Comparison of ENCODE assay signal across 27 mouse cellular contexts in genomic region chr10:20770418-20770888, GRCm38 (mm10). TPM values are rescaled to one million over a fixed set of nuclear protein-coding genes. Genes with fewer than 3 reads are reported as not detected.
DNase-seq lines count a peak whose midpoint lies in the region; ATAC-seq and TF ChIP-seq lines count a peak whose summit lies in the region.
"Had no signal": no experiment of that assay in that cellular context is flagged by ENCODE, and none has a peak within 500 bp of the region (broad histone marks: within the 10 kb centered on the region; RNA-seq: fewer than 3 reads in every experiment).

No protein-coding gene starts in this region.

- H3K79me2 ChIP-seq in liver, adult 2 months (ENCODE audit: control insufficient read depth, insufficient read depth, low read length): no peaks in the 10 kb centered on the region

- H3K27ac ChIP-seq in liver, adult 2 months (replicated peaks; ENCODE audit: insufficient read depth, low read depth, low read length): no peak overlapping the region
- H3K27ac ChIP-seq in bone marrow macrophage, adult 2 months (ENCODE audit: insufficient read depth, low read depth, low read length): peak overlapping the region; percentile 93
- H3K27ac ChIP-seq in intestine, postnatal 0 days (ENCODE audit: low read depth, low read length): no peak overlapping the region
- H3K27ac ChIP-seq: embryonic facial prominence, embryonic 12.5 days; embryonic facial prominence, embryonic 15.5 days; gastrocnemius, adult 2 months; heart, embryonic 15.5 days; hindbrain, embryonic 10.5 days; hindbrain, embryonic 13.5 days had no signal

- intact Hi-C loops in left cerebral cortex, postnatal 14 days (cut with DNase I): no loop called here

- no peak overlapping the region for H3K9ac ChIP-seq in liver, adult 2 months (ENCODE audit: low read depth, low read length)
- no peak overlapping the region for H3K9ac ChIP-seq in intestine, postnatal 0 days (ENCODE audit: low read depth, low read length)
- H3K9ac ChIP-seq: embryonic facial prominence, embryonic 12.5 days; embryonic facial prominence, embryonic 15.5 days; forebrain, postnatal 0 days; heart, embryonic 12.5 days; heart, embryonic 15.5 days; hindbrain, embryonic 13.5 days had no signal

- no peak overlapping the region for H3K4me2 ChIP-seq in intestine, postnatal 0 days (replicated peaks; ENCODE audit: low read depth)
- H3K4me2 ChIP-seq: embryonic facial prominence, embryonic 12.5 days; embryonic facial prominence, embryonic 15.5 days; heart, embryonic 12.5 days; heart, embryonic 15.5 days; hindbrain, embryonic 13.5 days had no signal

- H3K27me3 ChIP-seq in liver, adult 2 months (ENCODE audit: control insufficient read depth, insufficient read depth, low read length): no peaks in the 10 kb centered on the region
- H3K27me3 ChIP-seq in intestine, postnatal 0 days (replicated peaks; ENCODE audit: control insufficient read depth, insufficient read depth, low read length): no peaks in the 10 kb centered on the region
- H3K27me3 ChIP-seq: embryonic facial prominence, embryonic 12.5 days; embryonic facial prominence, embryonic 15.5 days; heart, embryonic 12.5 days; heart, embryonic 15.5 days; hindbrain, embryonic 13.5 days had no signal

- peak; percentile 57 for DNase-seq in liver, adult 2 months (ENCODE audit: extremely low read depth, low read depth, low spot score)
- DNase-seq in liver (no peak), 416B (ENCODE audit: low read depth) (peak; percentile 26)
- no peak for DNase-seq in left cerebral cortex, postnatal 14 days (ENCODE audit: low spot score in 2 of 2)
- DNase-seq in cerebellum, postnatal 10 days: no peak
- DNase-seq: adrenal gland, postnatal 10 days; adrenal gland, postnatal 36 days; cerebellum, adult 11 months; cerebellum, adult 2 months; cerebellum, postnatal 14 days; forebrain, postnatal 0 days; gastrocnemius, adult 2 months; gastrocnemius, postnatal 14 days; heart, adult 18-20 months; heart, postnatal 10 days; heart, postnatal 36 days had no signal

- H3K36me3 ChIP-seq in liver, adult 2 months (ENCODE audit: control insufficient read depth, insufficient read depth, low read length): no peaks in the 10 kb centered on the region
- H3K36me3 ChIP-seq in intestine, postnatal 0 days (ENCODE audit: control insufficient read depth, insufficient read depth): no peaks in the 10 kb centered on the region
- H3K36me3 ChIP-seq: embryonic facial prominence, embryonic 12.5 days; embryonic facial prominence, embryonic 15.5 days; heart, embryonic 12.5 days; heart, embryonic 15.5 days; hindbrain, embryonic 10.5 days; hindbrain, embryonic 13.5 days had no signal

- no peak for TF ChIP-seq CTCF in liver, adult 2 months (IDR thresholded peaks at IDR 0.05; ENCODE audit: low read depth, low read length)
- TF ChIP-seq CTCF in bone marrow macrophage, adult 2 months (IDR thresholded peaks at IDR 0.05; ENCODE audit: low read depth, low read length): no peak
- no peak for TF ChIP-seq CTCF in intestine, postnatal 0 days (IDR thresholded peaks at IDR 0.05; ENCODE audit: low read depth)

- 63% methylated on average over 2 of the region's 2 CpGs for WGBS in liver, adult 2 months
- WGBS in intestine, postnatal 0 days: 74% methylated on average over 2 of the region's 2 CpGs

- H3K9me3 ChIP-seq in intestine, postnatal 0 days (ENCODE audit: control insufficient read depth): no peaks in the 10 kb centered on the region
- H3K9me3 ChIP-seq: embryonic facial prominence, embryonic 12.5 days; embryonic facial prominence, embryonic 15.5 days; heart, embryonic 12.5 days; heart, embryonic 15.5 days; hindbrain, embryonic 10.5 days; hindbrain, embryonic 13.5 days had no signal

- no peak for TF ChIP-seq POLR2A in liver, adult 2 months (IDR thresholded peaks at IDR 0.05; ENCODE audit: extremely low read depth, insufficient read depth, low read length)
- TF ChIP-seq POLR2A in bone marrow macrophage, adult 2 months (IDR thresholded peaks at IDR 0.05; ENCODE audit: borderline replicate concordance, low read depth, low read length): no peak

- no peak overlapping the region for H3K4me3 ChIP-seq in liver, adult 2 months (ENCODE audit: insufficient read depth, low read depth, low read length)
- no peak overlapping the region for H3K4me3 ChIP-seq in bone marrow macrophage, adult 2 months (ENCODE audit: insufficient read depth, low read length)
- H3K4me3 ChIP-seq in intestine, postnatal 0 days (ENCODE audit: low read depth, low read length): no peak overlapping the region
- H3K4me3 ChIP-seq: embryonic facial prominence, embryonic 12.5 days; embryonic facial prominence, embryonic 15.5 days; gastrocnemius, adult 2 months; heart, embryonic 12.5 days; heart, embryonic 15.5 days; hindbrain, embryonic 10.5 days; hindbrain, embryonic 13.5 days had no signal

- peaks cover 3% of the 10 kb centered on the region for H3K4me1 ChIP-seq in liver, adult 2 months (ENCODE audit: control insufficient read depth, insufficient read depth, low read length)
- peaks cover 40% of the 10 kb centered on the region for H3K4me1 ChIP-seq in bone marrow macrophage, adult 2 months (ENCODE audit: control insufficient read depth, insufficient read depth, low read length)
- no peaks in the 10 kb centered on the region for H3K4me1 ChIP-seq in intestine, postnatal 0 days (replicated peaks; ENCODE audit: control insufficient read depth, insufficient read depth, low read length)
- H3K4me1 ChIP-seq: embryonic facial prominence, embryonic 12.5 days; embryonic facial prominence, embryonic 15.5 days; hindbrain, embryonic 10.5 days had no signal

- peak; percentile 35; the same call in 1 of the 2 replicates for ATAC-seq in megakaryocyte, adult 5-6 weeks (ENCODE audit: poor library complexity, severe bottlenecking)
- ATAC-seq in intestine, postnatal 0 days: no peak
- ATAC-seq: activated CD4-positive, CD25-positive, alpha-beta regulatory T cell, adult 4 months; CD4-positive, CD25-positive, alpha-beta regulatory T cell, adult 4 months; forebrain, postnatal 0 days had no signal

RNA-seq across cellular contexts. Expression of gene Pde7b, which starts 45.6 kb away (rescaled TPM):
- total RNA-seq in liver, adult 2 months (2014; rRNA removed): 7.9 and 8.8 TPM in 2 replicates
- 3.1 and 3.2 TPM in 2 replicates for polyA plus RNA-seq in liver, adult 2 months (2012; rRNA removed)
- 12.9 and 14.4 TPM in 2 replicates for polyA plus RNA-seq in bone marrow macrophage, adult 2 months (2012; ENCODE audit: insufficient read depth, insufficient read length, missing spikeins)
- total RNA-seq in megakaryocyte, adult 5-6 weeks (2015): 5.2 and 7.4 TPM in 2 replicates
- total RNA-seq in megakaryocyte, adult 5-6 weeks (2017): 3.8 and 6.7 TPM in 2 replicates
- 10 to 100 TPM; 28.2 to 30.4 TPM for total RNA-seq in left cerebral cortex, postnatal 14 days (2021)
- 1.5 and 2.8 TPM in 2 replicates for polyA plus RNA-seq in intestine, postnatal 0 days (2015; fragmentation: Nextera tagmentation; extraction: Ambion mirVana)
- polyA plus RNA-seq: activated CD4-positive, CD25-positive, alpha-beta regulatory T cell, adult 4 months had no signal

Comparison
In these comparisons a context has a peak if more than half of its experiments do, and no peak if none do; other contexts are left out.
1. DNase-seq: peak in liver, adult 2 months (single experiment) and 416B (single experiment); none in liver (single experiment), left cerebral cortex, postnatal 14 days (0 of 2) and cerebellum, postnatal 10 days (0 of 2).